Mouse (Mus musculus) embryonic facial prominence, embryonic 13.5 days (tissue): Measurements from ENCODE around the gene Fis1. TPM values are rescaled to one million over a fixed set of nuclear protein-coding genes. Genes with fewer than 3 reads are reported as not detected.
A peak's percentile ranks its signal among the peaks of the same experiment; 100 is the strongest.
"Not testable (repeated sequence)": the region's sequence is repeated elsewhere in the genome, so short reads cannot be mapped to it uniquely, and the experiment has no call there.

ENCODE experiments used
- ATAC-seq: fragments of 200-750 bp; cut with Nextera tagmentation; 2 replicates; pipeline ENCODE4 v1.8.0; 2017; ENCODE audit warnings: low read depth; ENCODE audit not compliant: insufficient number of reproducible peaks, insufficient read depth, low FRiP score, low TSS enrichment
- H3K27ac ChIP-seq: fragments of 300-500 bp; sonication (generic); 2 replicates; pipeline ENCODE4 v1.5.1; 2015; ENCODE audit warnings: moderate library complexity, mild to moderate bottlenecking, inconsistent platforms
- H3K27me3 ChIP-seq: fragments of 300-500 bp; sonication (generic); 2 replicates; pipeline ENCODE4 v1.6.1; 2015; ENCODE audit warnings: mild to moderate bottlenecking, inconsistent platforms
- H3K36me3 ChIP-seq: fragments of 300-500 bp; sonication (generic); 2 replicates; pipeline ENCODE4 v1.6.1; 2015; ENCODE audit warnings: mild to moderate bottlenecking, inconsistent platforms
- H3K4me1 ChIP-seq: fragments of 300-500 bp; sonication (generic); 2 replicates; pipeline ENCODE4 v1.6.1; 2015; ENCODE audit warnings: inconsistent platforms
- H3K4me2 ChIP-seq: fragments of 300-500 bp; sonication (generic); 2 replicates; pipeline ENCODE4 v1.6.1; 2015; ENCODE audit warnings: moderate library complexity, mild to moderate bottlenecking, inconsistent platforms
- H3K4me3 ChIP-seq: fragments of 300-500 bp; sonication (generic); 2 replicates; pipeline ENCODE4 v1.5.1; 2015; ENCODE audit warnings: mild to moderate bottlenecking, inconsistent platforms
- H3K9ac ChIP-seq: fragments of 300-500 bp; sonication (generic); 2 replicates; pipeline ENCODE4 v1.6.1; 2015; ENCODE audit warnings: mild to moderate bottlenecking, inconsistent platforms
- H3K9me3 ChIP-seq: fragments of 300-500 bp; sonication (generic); 2 replicates; pipeline ENCODE4 v1.6.1; 2016; ENCODE audit warnings: inconsistent platforms
- WGBS: fragments of 180-500 bp; shearing (Covaris S2); methylation state at CpG from one replicate; pipeline ENCODE4 v1.1.7; 2015; ENCODE audit warnings: mixed read lengths; 5-methylcytosine and 5-hydroxymethylcytosine counted together
- polyA plus RNA-seq: library from polyadenylated mRNA; unstranded; fragments of >200 nt; fragmentation: Nextera tagmentation; extraction: Ambion mirVana; gene quantifications from 2 replicates; pipeline ENCODE4 v1.2.1, GENCODE M21; 2015

The Fis1 gene
- polyA plus RNA-seq, 1 experiment from 2014 or later: 282 TPM

DNA sequence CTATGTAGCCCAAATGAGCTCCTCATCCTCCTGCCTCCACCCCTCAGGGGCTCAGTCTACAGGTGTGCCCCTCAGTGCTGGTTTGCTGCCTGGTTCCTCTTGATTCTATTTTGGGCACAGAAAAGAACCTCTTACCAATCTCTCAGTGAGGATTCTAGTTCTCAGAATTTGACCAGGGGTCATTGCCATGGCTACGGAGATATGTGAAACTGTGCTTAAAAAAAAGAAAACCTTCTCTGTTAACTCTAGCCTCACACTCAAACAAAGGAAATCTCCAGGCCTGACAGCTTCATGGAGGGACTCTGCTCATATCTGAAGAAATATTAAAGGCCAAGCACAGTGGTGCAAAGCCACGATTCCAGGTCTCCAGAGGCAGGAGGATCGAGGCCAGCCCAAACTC, 10.3 kb upstream of the Fis1 start:
- ATAC-seq: no peak
- H3K4me1 ChIP-seq: no peaks in the 10 kb centered on the region
- H3K27me3 ChIP-seq: no peaks in the 10 kb centered on the region
- H3K4me2 ChIP-seq: no peak overlapping the region
- H3K36me3 ChIP-seq: no peaks in the 10 kb centered on the region
- no peak overlapping the region for H3K4me3 ChIP-seq
- WGBS: 80% methylated on average over 3 of the region's 3 CpGs
- no peak overlapping the region for H3K27ac ChIP-seq
- no peak overlapping the region for H3K9ac ChIP-seq
- no peaks in the 10 kb centered on the region for H3K9me3 ChIP-seq

DNA sequence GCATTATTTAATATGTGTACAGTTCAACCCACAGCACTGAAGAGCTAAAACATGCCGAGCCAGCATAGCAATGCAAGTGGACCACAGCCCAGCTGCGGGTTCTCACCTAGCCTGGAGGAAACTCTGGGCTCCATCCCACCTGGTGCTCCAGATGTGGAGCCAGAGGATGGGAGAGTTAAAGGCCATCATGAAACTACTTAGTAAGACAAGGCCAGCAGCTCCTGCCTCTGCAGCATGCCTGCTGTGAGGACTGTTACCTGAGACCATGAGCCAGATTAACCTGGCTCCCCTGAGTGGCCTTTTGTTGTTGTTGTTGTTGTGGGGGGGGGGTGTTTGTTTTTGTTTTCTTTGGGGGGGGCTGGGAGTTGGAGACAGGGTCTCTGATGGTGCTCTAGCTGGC, 9.7 kb upstream of the Fis1 start:
- H3K27me3 ChIP-seq: no peaks in the 10 kb centered on the region
- no peaks in the 10 kb centered on the region for H3K36me3 ChIP-seq
- no peak overlapping the region for H3K4me2 ChIP-seq
- no peak overlapping the region for H3K27ac ChIP-seq
- 72% methylated on average over 2 of the region's 2 CpGs for WGBS
- no peak overlapping the region for H3K9ac ChIP-seq
- ATAC-seq: no peak
- no peaks in the 10 kb centered on the region for H3K4me1 ChIP-seq
- no peaks in the 10 kb centered on the region for H3K9me3 ChIP-seq
- no peak overlapping the region for H3K4me3 ChIP-seq

DNA sequence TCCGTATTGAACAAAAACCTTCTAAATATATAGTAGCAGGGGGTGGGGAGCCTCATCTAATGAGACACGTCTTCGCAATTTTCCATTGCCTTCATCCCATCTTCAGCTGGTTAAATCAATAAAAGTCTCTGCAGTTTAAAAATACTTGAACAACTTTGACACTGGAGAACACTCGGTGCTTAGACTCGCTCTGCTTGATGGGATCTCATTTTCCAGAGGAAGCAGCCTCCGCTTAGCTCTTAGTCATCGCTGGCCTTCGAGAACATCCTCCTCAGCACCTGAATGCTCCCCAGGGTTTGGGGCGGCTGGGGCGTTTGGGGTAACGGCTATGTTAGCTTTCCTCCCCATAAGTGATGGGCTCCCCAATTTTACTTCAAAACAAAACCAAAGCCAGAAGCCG, 8.0 kb upstream of the Fis1 start:
- no peaks in the 10 kb centered on the region for H3K9me3 ChIP-seq
- no peaks in the 10 kb centered on the region for H3K4me1 ChIP-seq
- no peak for ATAC-seq
- H3K9ac ChIP-seq: no peak overlapping the region
- H3K4me3 ChIP-seq: no peak overlapping the region
- WGBS: 76% methylated on average over 12 of the region's 12 CpGs
- H3K27me3 ChIP-seq: no peaks in the 10 kb centered on the region
- H3K36me3 ChIP-seq: no peaks in the 10 kb centered on the region
- H3K27ac ChIP-seq: no peak overlapping the region
- no peak overlapping the region for H3K4me2 ChIP-seq

DNA sequence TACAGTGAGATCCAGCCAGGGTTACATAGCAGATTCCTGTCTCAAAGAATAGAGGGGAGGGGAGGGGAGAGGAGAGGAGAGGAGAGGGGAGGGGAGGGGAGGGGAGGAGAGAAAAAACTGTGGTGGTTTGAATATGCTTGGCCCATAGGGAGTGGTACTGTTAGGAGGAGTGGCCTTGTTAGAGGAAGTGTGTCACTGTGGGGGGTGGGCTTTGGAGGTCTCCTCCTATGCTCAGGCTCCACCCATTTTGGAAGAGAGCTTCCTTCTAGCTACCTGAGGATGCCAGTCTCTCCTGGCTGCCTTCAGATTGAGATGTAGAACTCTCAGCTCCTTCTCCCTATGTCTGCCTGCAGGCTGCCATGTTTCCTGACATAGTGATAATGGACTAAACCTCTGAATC, 5.2 kb upstream of the Fis1 start:
- H3K36me3 ChIP-seq: no peaks in the 10 kb centered on the region
- H3K4me1 ChIP-seq: 0 out of 2 replicates have a peak, but pooled peaks cover 6% of the 10 kb centered on the region
- ATAC-seq: no peak
- H3K27me3 ChIP-seq: no peaks in the 10 kb centered on the region
- H3K9me3 ChIP-seq: no peaks in the 10 kb centered on the region
- H3K4me3 ChIP-seq: no peak overlapping the region
- H3K4me2 ChIP-seq: no peak overlapping the region
- no peak overlapping the region for H3K27ac ChIP-seq
- H3K9ac ChIP-seq: no peak overlapping the region

DNA sequence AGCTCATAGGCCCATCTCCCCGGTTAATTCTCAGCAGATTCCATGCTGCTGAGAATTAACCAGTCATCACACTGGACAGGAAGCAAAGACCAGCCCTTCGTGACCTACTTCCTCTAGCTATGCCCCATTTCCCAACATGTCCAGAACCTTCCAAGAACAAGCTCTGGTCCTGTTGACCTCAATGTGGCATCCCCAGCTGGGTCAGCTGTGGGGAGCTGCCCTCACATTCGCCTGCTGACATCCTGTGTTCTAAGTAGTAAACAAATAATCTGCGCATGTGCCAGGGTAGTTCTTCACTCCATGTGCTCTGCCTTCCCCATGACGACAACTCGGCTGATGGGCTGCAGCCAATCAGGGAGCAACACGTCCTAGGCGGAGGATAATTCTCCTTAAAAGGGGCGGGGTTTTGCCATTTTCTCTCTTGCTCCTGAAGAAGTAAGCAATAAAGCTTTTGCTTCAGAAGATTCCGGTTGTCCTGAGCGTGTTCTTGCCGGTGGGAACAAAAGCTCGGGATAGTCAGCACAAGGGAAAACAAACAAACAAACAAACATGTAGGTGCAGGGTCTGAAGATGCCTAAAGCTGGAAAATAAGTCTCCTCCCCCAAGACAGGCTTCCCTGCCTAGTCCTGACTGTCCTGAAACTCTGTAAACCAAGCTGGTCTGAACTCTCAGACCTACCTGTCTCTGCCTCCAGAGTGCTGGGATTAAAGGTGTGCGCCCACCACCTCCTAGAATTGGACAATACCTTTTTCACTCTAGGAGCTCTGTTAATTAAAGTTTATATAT, 3.3 kb upstream of the Fis1 start:
- not testable (repeated sequence) for H3K4me2 ChIP-seq, H3K27me3 ChIP-seq, H3K4me3 ChIP-seq, H3K36me3 ChIP-seq, ATAC-seq, H3K27ac ChIP-seq, H3K9me3 ChIP-seq, H3K9ac ChIP-seq
- peaks cover 17% of the 10 kb centered on the region for H3K4me1 ChIP-seq
- 81% methylated on average over 14 of the region's 14 CpGs for WGBS

DNA sequence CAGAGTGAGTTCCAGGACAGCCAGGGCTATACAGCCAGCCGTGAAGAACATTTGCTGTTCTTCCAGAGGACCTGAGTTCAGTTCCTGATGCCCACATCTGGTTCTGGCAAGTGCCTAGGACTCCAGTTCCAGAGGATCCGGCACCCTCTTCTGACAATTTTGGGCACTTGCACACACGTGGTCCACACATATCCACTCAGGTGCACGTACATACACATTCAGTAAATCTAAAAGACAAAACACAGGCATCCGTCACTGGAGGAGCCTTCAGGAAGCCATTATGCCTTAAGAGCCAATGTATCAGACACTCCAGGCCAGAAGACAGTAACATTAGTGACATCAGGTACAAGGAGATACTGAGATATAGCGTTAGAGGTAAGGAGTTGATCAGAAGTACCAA, 2.6 kb upstream of the Fis1 start:
- H3K27me3 ChIP-seq: no peaks in the 10 kb centered on the region
- no peak overlapping the region for H3K27ac ChIP-seq
- no peak for ATAC-seq
- H3K9ac ChIP-seq: no peak overlapping the region
- H3K9me3 ChIP-seq: no peaks in the 10 kb centered on the region
- H3K4me3 ChIP-seq: no peak overlapping the region
- 90% methylated on average over 6 of the region's 6 CpGs for WGBS
- no peak overlapping the region for H3K4me2 ChIP-seq
- H3K4me1 ChIP-seq: peaks cover 18% of the 10 kb centered on the region
- no peaks in the 10 kb centered on the region for H3K36me3 ChIP-seq

DNA sequence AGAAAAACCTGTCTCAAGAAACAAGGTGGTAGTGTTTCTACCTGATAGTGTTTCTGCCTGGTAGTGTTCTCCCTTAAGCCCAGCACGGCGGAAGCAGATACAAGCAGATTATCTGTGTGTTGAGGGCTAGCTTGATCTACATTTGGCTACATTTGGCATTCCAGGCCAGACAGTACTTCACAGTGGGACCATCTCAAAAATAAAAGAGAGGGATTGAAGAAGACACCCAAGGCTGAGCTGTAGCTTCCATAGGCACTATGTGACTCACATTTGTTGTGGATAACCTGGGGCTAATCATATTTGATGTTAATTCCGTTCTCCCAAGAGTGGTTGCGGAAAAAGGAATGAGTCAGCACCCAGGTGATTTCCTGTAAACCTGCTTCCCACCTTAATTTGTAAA, 922 bp upstream of the Fis1 start:
- H3K4me3 ChIP-seq: peak overlapping the region; percentile 74; the same call in 1 of the 2 replicates
- WGBS: 70% methylated on average over 4 of the region's 4 CpGs
- H3K9me3 ChIP-seq: no peaks in the 10 kb centered on the region
- H3K9ac ChIP-seq: no peak overlapping the region
- peaks cover 18% of the 10 kb centered on the region for H3K4me1 ChIP-seq
- peaks cover 8% of the 10 kb centered on the region for H3K36me3 ChIP-seq
- peak overlapping the region; percentile 76 for H3K4me2 ChIP-seq
- ATAC-seq: no peak
- no peaks in the 10 kb centered on the region for H3K27me3 ChIP-seq
- H3K27ac ChIP-seq: no peak overlapping the region

DNA sequence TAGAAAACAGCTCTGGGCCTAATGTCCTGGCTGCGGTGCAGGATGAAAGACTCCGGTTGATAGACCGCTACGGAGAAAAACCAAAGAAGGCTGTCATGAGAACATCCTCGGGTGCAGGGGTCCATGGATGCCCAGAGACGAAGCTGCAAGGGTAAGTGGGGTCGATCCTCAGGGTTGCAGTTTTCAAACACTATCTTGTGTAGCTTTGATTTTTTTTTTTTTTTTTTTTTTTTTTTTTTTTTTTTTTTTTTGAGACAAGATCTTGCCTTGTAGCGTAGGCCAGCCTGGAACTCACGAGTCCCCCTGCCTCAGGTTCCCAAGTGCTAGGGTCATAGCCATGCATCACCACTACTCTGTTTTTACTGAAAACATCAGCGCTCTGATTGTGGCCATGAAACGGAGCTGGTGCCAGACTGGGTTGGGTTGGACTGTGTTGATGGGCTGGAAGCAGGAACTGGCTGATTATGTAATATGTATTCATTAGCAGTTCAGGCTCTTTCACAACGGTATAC, 421 bp downstream of the Fis1 start:
- H3K36me3 ChIP-seq: peaks cover 12% of the 10 kb centered on the region
- no peaks in the 10 kb centered on the region for H3K27me3 ChIP-seq
- peak overlapping the region; percentile 84 for H3K9ac ChIP-seq
- H3K4me2 ChIP-seq: peak overlapping the region; percentile 76
- H3K4me1 ChIP-seq: peaks cover 18% of the 10 kb centered on the region
- H3K27ac ChIP-seq: peak overlapping the region; percentile 66; the same call in 1 of the 2 replicates
- H3K4me3 ChIP-seq: peak overlapping the region; percentile 74
- WGBS: 1% methylated on average over 12 of the region's 12 CpGs
- H3K9me3 ChIP-seq: no peaks in the 10 kb centered on the region
- ATAC-seq: no peak

DNA sequence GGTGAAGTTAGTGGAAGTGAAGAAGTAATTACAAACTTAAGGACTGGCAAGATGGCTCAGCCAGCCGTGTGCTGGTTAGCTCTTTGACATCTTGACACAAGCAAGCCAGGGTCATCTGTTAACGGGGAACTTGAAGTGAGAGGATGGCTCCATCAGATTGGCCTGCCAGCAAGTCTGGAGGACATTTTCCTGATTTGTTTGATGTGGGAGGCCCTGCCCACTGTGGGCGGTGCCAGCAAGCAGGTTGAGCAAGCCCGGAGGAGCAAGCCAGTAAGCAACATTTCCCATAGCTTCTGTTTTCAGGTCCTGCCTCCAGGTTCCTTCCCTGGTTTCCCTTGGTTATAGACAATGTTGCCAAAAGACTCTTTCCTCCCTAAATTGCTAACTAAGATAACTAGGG, 2.5 kb downstream of the Fis1 start:
- ATAC-seq: no peak
- Histone ChIP-seq H3K9ac (no peak overlapping the region), H3K4me1 (peaks cover 21% of the 10 kb centered on the region), H3K27ac (no peak overlapping the region), H3K4me2 (no peak overlapping the region), H3K36me3 (peaks cover 12% of the 10 kb centered on the region), H3K4me3 (no peak overlapping the region), H3K27me3 (no peaks in the 10 kb centered on the region), H3K9me3 (no peaks in the 10 kb centered on the region)
- WGBS: 80% methylated on average over 4 of the region's 4 CpGs

DNA sequence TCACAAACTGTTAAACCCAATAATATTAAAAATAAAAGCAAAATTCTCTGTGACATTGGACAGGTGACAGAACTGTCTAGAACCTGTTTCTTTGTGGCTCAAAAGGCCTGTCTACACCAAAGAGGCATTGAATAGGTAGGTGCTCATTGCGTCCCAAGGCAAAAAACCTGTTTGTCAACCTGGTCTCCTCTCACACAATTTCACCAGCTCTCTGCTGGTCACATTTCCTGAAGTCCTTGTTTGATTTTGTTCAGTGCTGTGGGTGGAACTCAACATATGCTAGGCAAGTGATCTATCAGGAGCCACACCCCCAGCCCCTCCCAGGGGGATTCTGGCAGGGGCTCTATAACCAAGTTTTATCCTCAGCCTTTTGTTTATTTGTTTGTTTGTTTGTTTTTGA, 4.2 kb downstream of the Fis1 start:
- Histone ChIP-seq H3K9ac (no peak overlapping the region), H3K27ac (no peak overlapping the region), H3K4me2 (no peak overlapping the region), H3K4me3 (no peak overlapping the region), H3K36me3 (peaks cover 12% of the 10 kb centered on the region), H3K27me3 (no peaks in the 10 kb centered on the region), H3K4me1 (peaks cover 26% of the 10 kb centered on the region), H3K9me3 (no peaks in the 10 kb centered on the region)
- ATAC-seq: no peak
- WGBS: 85% methylated on average over 1 of the region's 1 CpGs

DNA sequence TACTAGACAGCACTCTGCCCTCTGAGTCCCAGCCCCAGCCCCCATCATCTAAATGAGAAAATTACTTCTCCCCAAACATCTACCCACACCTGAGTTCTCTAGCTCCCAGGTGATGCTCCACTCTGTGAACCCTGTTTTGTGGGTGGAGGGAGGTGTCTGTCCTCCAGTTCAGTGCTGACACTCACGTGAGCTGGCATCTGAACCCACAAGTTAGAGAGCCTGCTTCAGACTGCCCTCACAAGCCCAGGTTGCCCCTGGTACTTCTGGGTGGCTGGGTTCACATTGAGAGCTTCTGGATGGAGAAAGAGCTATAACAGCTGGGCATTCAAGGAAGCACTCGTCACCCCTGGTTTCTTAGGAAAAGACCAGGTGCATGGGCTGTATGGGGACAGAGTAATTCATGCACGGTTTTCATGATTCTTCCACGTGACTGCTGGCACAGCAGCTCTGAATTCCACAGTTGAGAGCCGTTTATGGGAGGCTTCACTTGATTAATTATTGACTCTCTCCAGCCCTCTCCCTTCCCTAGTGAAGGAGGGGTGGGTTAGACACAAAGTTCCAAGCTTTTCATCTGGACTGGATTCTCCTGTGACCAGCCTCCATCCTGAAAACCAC, 6.0 kb downstream of the Fis1 start:
- Histone ChIP-seq H3K4me1 (peaks cover 25% of the 10 kb centered on the region), H3K9me3 (no peaks in the 10 kb centered on the region), H3K9ac (no peak overlapping the region), H3K27ac (no peak overlapping the region), H3K4me3 (no peak overlapping the region), H3K27me3 (no peaks in the 10 kb centered on the region), H3K4me2 (no peak overlapping the region), H3K36me3 (peaks cover 23% of the 10 kb centered on the region)
- ATAC-seq: no peak
- 81% methylated on average over 5 of the region's 5 CpGs for WGBS

DNA sequence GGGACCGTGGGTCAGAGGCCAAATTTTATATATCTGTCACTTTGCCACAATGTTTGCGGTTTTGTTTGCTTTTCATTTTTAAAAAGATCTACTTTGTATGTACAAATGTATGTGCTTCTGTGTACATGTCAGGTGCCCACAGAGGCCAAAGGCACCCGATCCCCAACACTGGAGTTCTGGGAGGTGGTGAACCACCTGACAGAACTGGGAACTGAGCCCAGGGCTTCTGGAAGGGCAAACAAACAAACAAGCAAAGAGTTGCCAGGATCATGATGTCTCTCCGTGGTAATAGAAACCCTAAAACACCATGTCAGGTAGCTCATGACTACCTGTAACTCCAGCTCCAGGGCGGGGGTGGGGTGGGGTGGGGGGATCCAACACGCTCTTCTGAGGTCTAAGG, 7.0 kb downstream of the Fis1 start:
- Histone ChIP-seq H3K9ac (no peak overlapping the region), H3K9me3 (no peaks in the 10 kb centered on the region), H3K27ac (no peak overlapping the region), H3K4me1 (peaks cover 17% of the 10 kb centered on the region), H3K4me2 (no peak overlapping the region), H3K27me3 (no peaks in the 10 kb centered on the region), H3K36me3 (peaks cover 33% of the 10 kb centered on the region), H3K4me3 (no peak overlapping the region)
- WGBS: 98% methylated on average over 6 of the region's 6 CpGs
- no peak for ATAC-seq
